Mouse (Mus musculus) MEL (cell line): ENCODE results near the gene 9230102O04Rik. TPM values are rescaled to one million over a fixed set of nuclear protein-coding genes. Genes with fewer than 3 reads are reported as not detected.

ENCODE experiments used
- DNase-seq: peaks from one replicate; pipeline ENCODE4 v3.0.0; 2011; ENCODE audit warnings: low read depth, low spot score
- H3K27ac ChIP-seq: 2 replicates; pipeline ENCODE4 v1.5.1; 2012; ENCODE audit warnings: low read depth, mild to moderate bottlenecking, control low read depth, low read length, moderate library complexity; ENCODE audit not compliant: control insufficient read depth
- H3K27me3 ChIP-seq, 2 experiments: fragments of 150-350 bp in 1 of 2; sonication (generic) in 1 of 2; 2 replicates each; pipeline ENCODE4 v1.6.1; 2012; ENCODE audit warnings: low read length in 2 of 2, mild to moderate bottlenecking in 2 of 2, improper control_type of control experiment in 1 of 2, moderate library complexity in 1 of 2; ENCODE audit not compliant: insufficient read depth in 2 of 2, control insufficient read depth in 1 of 2
- H3K36me3 ChIP-seq, 2 experiments: 2 replicates each; pipeline ENCODE4 v1.6.1; 2012 to 2014; ENCODE audit warnings: low read length in 2 of 2, improper control_type of control experiment in 1 of 2, inconsistent platforms in 1 of 2, mild to moderate bottlenecking in 1 of 2; ENCODE audit not compliant: insufficient read depth in 2 of 2, control insufficient read depth in 1 of 2
- H3K4me1 ChIP-seq, 2 experiments: fragments of 150-350 bp in 1 of 2; sonication (generic) in 1 of 2; 2 replicates each; pipeline ENCODE4 v1.6.1; 2012; ENCODE audit warnings: low read length in 2 of 2, improper control_type of control experiment in 1 of 2, mild to moderate bottlenecking in 1 of 2; ENCODE audit not compliant: insufficient read depth in 2 of 2, control insufficient read depth in 1 of 2
- H3K4me3 ChIP-seq, 2 experiments: fragments of 150-350 bp in 1 of 2; sonication (generic) in 1 of 2; 2 replicates each; pipeline ENCODE4 v1.5.1; 2012; ENCODE audit warnings: low read depth in 2 of 2, low read length in 2 of 2, mild to moderate bottlenecking in 2 of 2, moderate library complexity in 2 of 2, control low read depth in 1 of 2, improper control_type of control experiment in 1 of 2; ENCODE audit not compliant: control insufficient read depth in 1 of 2, insufficient read depth in 1 of 2
- H3K79me2 ChIP-seq: 2 replicates; pipeline ENCODE4 v1.6.1; 2012; ENCODE audit warnings: mild to moderate bottlenecking, low read length, moderate library complexity; ENCODE audit not compliant: control insufficient read depth, poor library complexity, insufficient read depth
- H3K9ac ChIP-seq: 2 replicates; pipeline ENCODE4 v1.6.1; 2012; ENCODE audit warnings: low read depth, mild to moderate bottlenecking, control low read depth, low read length, moderate library complexity; ENCODE audit not compliant: control insufficient read depth, poor library complexity, severe bottlenecking
- H3K9me3 ChIP-seq: fragments of 150-350 bp; sonication (generic); replicated peaks from 2 replicates; pipeline ENCODE4 v1.6.1; 2012; ENCODE audit warnings: mild to moderate bottlenecking, low read length, improper control_type of control experiment, moderate library complexity; ENCODE audit not compliant: insufficient read depth
- CHD1 ChIP-seq: IDR thresholded peaks from 2 replicates; pipeline ENCODE4 v1.6.1; 2012; ENCODE audit warnings: low read depth, mild to moderate bottlenecking, inconsistent platforms, low read length, improper control_type of control experiment
- CHD2 ChIP-seq: IDR thresholded peaks from 2 replicates; pipeline ENCODE4 v1.6.1; 2011; ENCODE audit warnings: low read length, improper control_type of control experiment
- GATA1 ChIP-seq: IDR thresholded peaks from 2 replicates; pipeline ENCODE4 v1.6.1; 2011; ENCODE audit warnings: low read depth, low read length, improper control_type of control experiment
- HCFC1 ChIP-seq: IDR thresholded peaks from 2 replicates; pipeline ENCODE4 v1.6.1; 2012; ENCODE audit warnings: low read depth, mild to moderate bottlenecking, inconsistent platforms, low read length, improper control_type of control experiment, moderate library complexity
- KAT2A ChIP-seq: conservative IDR thresholded peaks from 2 replicates; pipeline ENCODE4 v1.6.1; 2012; ENCODE audit warnings: low read depth, low read length, improper control_type of control experiment, inconsistent platforms
- MAFK ChIP-seq: IDR thresholded peaks from 2 replicates; pipeline ENCODE4 v1.6.1; 2011; ENCODE audit warnings: low read depth, mild to moderate bottlenecking, low read length, improper control_type of control experiment, borderline replicate concordance
- MAX ChIP-seq: IDR thresholded peaks from 2 replicates; pipeline ENCODE4 v1.6.1; 2011; ENCODE audit warnings: low read length, improper control_type of control experiment
- MXI1 ChIP-seq: IDR thresholded peaks from 2 replicates; pipeline ENCODE4 v1.6.1; 2011; ENCODE audit warnings: mild to moderate bottlenecking, low read depth, low read length, improper control_type of control experiment
- MYB ChIP-seq: IDR thresholded peaks from 2 replicates; pipeline ENCODE4 v1.6.1; 2011; ENCODE audit warnings: mild to moderate bottlenecking, low read depth, low read length, improper control_type of control experiment
- NRF1 ChIP-seq: IDR thresholded peaks from 2 replicates; pipeline ENCODE4 v1.6.1; 2014; ENCODE audit warnings: low read depth, mild to moderate bottlenecking, inconsistent platforms, low read length, improper control_type of control experiment, moderate library complexity; ENCODE audit not compliant: poor library complexity, insufficient read depth, severe bottlenecking
- POLR2A ChIP-seq, 2 experiments: IDR thresholded peaks; 2 replicates each; pipeline ENCODE4 v1.6.1; 2011 to 2012; ENCODE audit warnings: low read length in 2 of 2, mild to moderate bottlenecking in 2 of 2, control low read depth in 1 of 2, improper control_type of control experiment in 1 of 2, low read depth in 1 of 2, moderate library complexity in 1 of 2; ENCODE audit not compliant: control insufficient read depth in 1 of 2, insufficient read depth in 1 of 2, poor library complexity in 1 of 2
- POLR2AphosphoS5 ChIP-seq: IDR thresholded peaks from 2 replicates; pipeline ENCODE4 v1.6.1; 2012; ENCODE audit warnings: low read depth, borderline replicate concordance, mild to moderate bottlenecking, inconsistent platforms, low read length, moderate library complexity, mixed read lengths
- SMC3 ChIP-seq: IDR thresholded peaks from 2 replicates; pipeline ENCODE4 v1.6.1; 2011; ENCODE audit warnings: low read depth, low read length, improper control_type of control experiment
- TCF12 ChIP-seq: IDR thresholded peaks from 2 replicates; pipeline ENCODE4 v1.6.1; 2014; ENCODE audit warnings: low read depth, mild to moderate bottlenecking, inconsistent platforms, low read length, improper control_type of control experiment, moderate library complexity
- USF1 ChIP-seq: IDR thresholded peaks from 2 replicates; pipeline ENCODE4 v1.6.1; 2014; ENCODE audit warnings: low read depth, mild to moderate bottlenecking, inconsistent platforms, low read length, improper control_type of control experiment, moderate library complexity
- USF2 ChIP-seq, 2 experiments: IDR thresholded peaks; 2 replicates each; pipeline ENCODE4 v1.6.1; 2011 to 2012; ENCODE audit warnings: improper control_type of control experiment in 2 of 2, low read length in 2 of 2, borderline replicate concordance in 1 of 2, inconsistent platforms in 1 of 2, low read depth in 1 of 2, mild to moderate bottlenecking in 1 of 2; ENCODE audit not compliant: insufficient read depth in 1 of 2
- ZC3H11A ChIP-seq: IDR thresholded peaks from 2 replicates; pipeline ENCODE4 v1.6.1; 2012; ENCODE audit warnings: low read depth, mild to moderate bottlenecking, inconsistent platforms, low read length, improper control_type of control experiment
- ZKSCAN1 ChIP-seq: IDR thresholded peaks from 2 replicates; pipeline ENCODE4 v1.6.1; 2012; ENCODE audit warnings: low read depth, mild to moderate bottlenecking, inconsistent platforms, low read length, improper control_type of control experiment, moderate library complexity
- ZMIZ1 ChIP-seq: IDR thresholded peaks from 2 replicates; pipeline ENCODE4 v1.6.1; 2012; ENCODE audit warnings: low read depth, mild to moderate bottlenecking, inconsistent platforms, low read length, improper control_type of control experiment, moderate library complexity
- polyA plus RNA-seq, 2 experiments: library from polyadenylated mRNA; stranded (reverse) in 1 of 2; unstranded in 1 of 2; fragments of >175 nt in 1 of 2; fragments of >200 nt in 1 of 2; gene quantifications; 2 replicates each; pipeline versions ENCODE4 v1.2.1 to v1.2.4; 2012; ENCODE audit warnings: low replicate concordance in 2 of 2, low read depth in 1 of 2; ENCODE audit not compliant: insufficient read length in 2 of 2, insufficient read depth in 1 of 2, missing spikeins in 1 of 2
- total RNA-seq: library from RNA; depleted of rRNA; stranded (reverse); fragments of 300-350 nt; gene quantifications from 2 replicates; pipeline ENCODE4 v1.2.3, GENCODE M21; 2012

The 9230102O04Rik gene
- total and polyA plus RNA-seq, 3 experiments, result 0.50 to 2.4 TPM; not detected in 1

- H3K9me3 ChIP-seq, result no peaks in the 10 kb centered on the region
- H3K79me2 ChIP-seq, result no peaks in the 10 kb centered on the region; the same call in 1 of the 2 replicates
- DNase-seq, result no peak
- H3K9ac ChIP-seq, result no peak within 1 kb of the TSS
- no peaks in the 10 kb centered on the region for H3K27me3 ChIP-seq
- H3K36me3 ChIP-seq, result no peaks in the 10 kb centered on the region
- no peak within 1 kb of the TSS for H3K27ac ChIP-seq
- peak within 1 kb of the TSS; percentile 11 to 16; a peak in 1 of 4 replicates for H3K4me3 ChIP-seq
- TF ChIP-seq ZMIZ1 (no peak), CHD1 (no peak), HCFC1 (no peak)
- no peaks in the 10 kb centered on the region; a peak in 1 of 4 replicates for H3K4me1 ChIP-seq
Observed at GRCm38 (mm10) chr2:9881051-9881591, 8.2 kb downstream of the 9230102O04Rik start, which contains the start of gene 4930412O13Rik. TSS of gene 4930412O13Rik (plus strand) at chr2:9881252.

- H3K9me3 ChIP-seq, result no peaks in the 10 kb centered on the region
- no peaks in the 10 kb centered on the region for H3K36me3 ChIP-seq
- no peak overlapping the region for H3K27ac ChIP-seq
- H3K4me1 ChIP-seq, result no peaks in the 10 kb centered on the region; a peak in 1 of 4 replicates
- H3K27me3 ChIP-seq, result no peaks in the 10 kb centered on the region
- TF ChIP-seq SMC3 (no peak), MYB (no peak), CHD2 (no peak), ZMIZ1 (no peak), MAX (no peak), KAT2A (no peak), GATA1 (no peak), USF1 (no peak), POLR2A (IDR thresholded peaks at IDR 0.05; ENCODE audit: control insufficient read depth in 1 of 2, insufficient read depth in 1 of 2, low read depth in 1 of 2, low read length in 2 of 2, poor library complexity in 1 of 2) (no peak), USF2 (IDR thresholded peaks at IDR 0.05; ENCODE audit: borderline replicate concordance in 1 of 2, insufficient read depth in 1 of 2, low read depth in 1 of 2, low read length in 2 of 2) (no peak), ZKSCAN1 (no peak), HCFC1 (no peak), ZC3H11A (no peak), TCF12 (no peak), MAFK (no peak), POLR2AphosphoS5 (no peak), NRF1 (no peak), MXI1 (no peak)
- no peaks in the 10 kb centered on the region; the same call in 1 of the 2 replicates for H3K79me2 ChIP-seq
- no peak for DNase-seq
- no peak overlapping the region for H3K9ac ChIP-seq
- H3K4me3 ChIP-seq, result peak overlapping the region; percentile 11 to 16; a peak in 1 of 4 replicates
Observed at GRCm38 (mm10) chr2:9880271-9880670, 9.1 kb downstream of the 9230102O04Rik start.
